Mouse (Mus musculus) ES-E14 (cell line): ENCODE data around the gene Kcnip3.

ENCODE experiments used
- ZC3H11A ChIP-seq: IDR thresholded peaks from 2 replicates; pipeline ENCODE4 v1.6.1; 2012; ENCODE audit warnings: low read depth, mild to moderate bottlenecking, inconsistent platforms, low read length, borderline replicate concordance
- ZNF384 ChIP-seq: IDR thresholded peaks from 2 replicates; pipeline ENCODE4 v1.6.1; 2012; ENCODE audit warnings: low read depth, low read length, inconsistent platforms

DNA sequence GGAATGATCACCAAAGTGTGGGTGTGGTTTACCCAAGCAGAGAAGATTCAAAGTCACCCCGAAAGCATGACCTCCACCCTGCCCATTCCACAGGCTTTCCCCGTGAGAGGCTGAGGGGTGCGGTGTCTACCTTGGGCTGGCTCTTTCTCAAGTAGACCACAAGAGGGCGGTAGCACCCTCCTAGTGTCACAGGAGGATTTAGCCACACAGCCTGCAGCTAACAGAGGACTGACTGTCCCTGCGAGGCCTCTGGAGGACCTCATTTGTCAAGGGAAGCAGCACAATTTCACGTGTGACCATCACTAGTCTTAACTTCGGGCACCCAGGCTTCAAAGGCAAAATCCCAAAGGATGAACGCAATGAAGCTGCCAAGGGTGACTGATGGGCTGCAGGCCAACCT lies 59.6 kb downstream of the Kcnip3 start:
- TF ChIP-seq ZC3H11A (peak; percentile 45; the same call in 1 of the 2 replicates), ZNF384 (no peak)
